Mouse (Mus musculus) megakaryocyte, adult 5-6 weeks (primary cell): Measurements from ENCODE around the gene Rab12. TPM values are rescaled to one million over a fixed set of nuclear protein-coding genes. Genes with fewer than 3 reads are reported as not detected.

Experiments
- ATAC-seq: 2 replicates; pipeline ENCODE4 v1.8.0; 2016; ENCODE audit warnings: mild to moderate bottlenecking, inconsistent platforms; ENCODE audit not compliant: poor library complexity, severe bottlenecking
- total RNA-seq, 2 experiments: library from RNA; stranded (forward) in 1 of 2; stranded (reverse) in 1 of 2; fragments of 153-499, 151-499 nt in 1 of 2; fragments of 221-1000, 200-1000 nt in 1 of 2; gene quantifications; 2 replicates each; pipeline versions ENCODE4 v1.2.3 to v1.2.4; 2015 to 2017

Rab12 gene
- total RNA-seq, 2 experiments from 2014 or later: 22.5 to 36.5 TPM

DNA sequence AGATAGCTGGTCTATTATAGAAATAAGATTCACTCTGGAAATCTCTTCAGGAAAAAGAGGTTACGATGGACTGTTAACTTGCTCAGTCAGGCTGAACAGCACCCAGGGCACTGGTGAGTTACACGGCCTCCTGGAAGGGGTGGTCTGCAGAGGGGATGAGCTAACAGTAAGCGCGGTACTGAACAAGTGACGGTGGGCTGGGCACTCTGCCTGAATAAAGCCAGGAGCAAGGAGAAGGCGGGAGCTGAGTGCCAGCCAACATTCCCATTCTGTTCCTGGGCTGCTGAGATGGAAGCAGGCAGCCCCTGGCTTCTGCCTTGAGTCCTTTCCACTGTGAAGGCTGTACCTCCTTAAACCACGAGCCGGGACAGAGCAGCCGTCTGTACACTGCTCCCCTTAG is 16.1 kb downstream of the Rab12 start:
- ATAC-seq: no peak

DNA sequence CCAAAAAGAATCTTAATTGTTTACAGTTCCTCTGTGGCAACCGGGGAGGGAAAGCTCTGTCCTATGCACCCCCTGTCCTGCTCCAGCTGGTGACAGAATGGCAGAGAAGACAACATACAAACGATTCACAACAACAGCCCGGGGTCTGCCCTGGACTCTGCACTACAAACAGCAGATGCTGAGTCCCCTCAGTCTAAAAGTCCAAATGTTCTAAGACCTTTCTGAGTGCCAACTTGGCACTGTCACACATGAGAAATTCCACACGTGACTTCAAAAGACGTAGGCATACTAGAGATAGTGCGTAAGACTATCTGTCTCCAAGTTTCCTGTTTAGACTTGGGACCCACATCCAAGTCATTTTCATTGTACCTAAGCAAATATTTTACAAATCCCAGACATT is 16.7 kb downstream of the Rab12 start:
- no peak for ATAC-seq

DNA sequence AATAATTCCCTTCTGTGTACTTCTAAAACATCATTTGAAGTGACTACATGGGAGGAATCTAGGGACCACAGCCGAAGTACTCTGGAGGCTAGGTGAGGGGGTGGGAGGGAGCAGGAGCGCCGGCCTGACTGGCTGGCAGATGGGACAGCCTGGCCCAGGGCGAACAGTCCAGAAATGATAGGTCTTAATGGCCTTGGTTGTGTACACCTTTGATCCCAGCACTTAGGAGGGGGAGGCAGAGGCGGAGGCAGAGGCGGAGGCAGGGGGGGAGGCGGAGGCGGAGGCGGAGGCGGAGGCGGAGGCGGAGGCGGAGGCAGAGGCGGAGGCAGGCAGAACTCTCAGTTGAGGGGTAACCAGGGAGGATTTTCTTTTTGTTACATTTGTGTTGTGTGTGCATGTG is 20.9 kb downstream of the Rab12 start:
- no peak for ATAC-seq

DNA sequence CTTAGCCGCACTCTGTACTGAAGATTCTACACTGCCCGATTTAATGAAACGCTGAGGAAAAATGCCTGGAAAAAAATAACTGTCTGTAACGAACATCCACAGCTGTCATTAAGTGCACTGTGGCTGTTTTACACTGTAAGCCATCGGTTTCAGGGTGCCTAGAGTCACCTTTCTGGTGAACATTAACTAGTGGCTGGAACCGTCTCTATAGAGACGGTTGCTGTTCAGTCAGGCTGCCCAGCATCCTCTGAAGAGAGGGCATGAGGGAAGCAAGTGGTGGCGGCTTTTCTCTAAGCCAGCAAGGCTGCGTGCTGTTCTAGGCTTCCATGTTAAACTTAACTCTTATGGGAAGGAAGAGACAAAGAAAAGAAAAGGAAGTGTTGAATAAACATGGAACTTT is 22.9 kb downstream of the Rab12 start:
- ATAC-seq: no peak

DNA sequence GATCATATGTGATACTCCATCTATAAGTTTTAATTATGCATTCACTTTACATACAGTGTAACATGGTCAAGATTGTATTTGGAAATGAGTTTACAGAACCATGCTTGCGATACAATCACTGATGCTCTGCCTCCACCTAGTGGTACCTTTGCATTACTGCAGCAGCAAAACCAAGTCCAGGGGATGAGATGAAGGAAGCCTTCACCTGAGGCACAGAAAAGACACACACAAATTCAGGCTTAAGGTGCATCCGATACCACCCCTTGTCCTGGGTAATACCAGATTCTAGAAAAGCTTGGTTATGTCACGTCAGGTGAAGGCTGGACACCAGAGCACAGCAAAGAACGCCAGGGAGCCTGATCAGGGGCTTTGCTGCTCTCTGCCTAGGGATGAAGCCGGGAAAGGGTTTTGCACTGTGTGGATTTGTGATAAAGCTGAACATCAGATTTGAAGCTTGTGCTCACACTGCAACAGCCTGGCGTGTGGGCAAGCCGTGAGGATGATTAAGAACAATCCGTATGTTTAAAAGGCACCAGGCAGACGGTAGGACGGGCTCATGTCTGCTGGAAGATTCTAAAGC is 29.4 kb downstream of the Rab12 start:
- ATAC-seq: peak; percentile 73

DNA sequence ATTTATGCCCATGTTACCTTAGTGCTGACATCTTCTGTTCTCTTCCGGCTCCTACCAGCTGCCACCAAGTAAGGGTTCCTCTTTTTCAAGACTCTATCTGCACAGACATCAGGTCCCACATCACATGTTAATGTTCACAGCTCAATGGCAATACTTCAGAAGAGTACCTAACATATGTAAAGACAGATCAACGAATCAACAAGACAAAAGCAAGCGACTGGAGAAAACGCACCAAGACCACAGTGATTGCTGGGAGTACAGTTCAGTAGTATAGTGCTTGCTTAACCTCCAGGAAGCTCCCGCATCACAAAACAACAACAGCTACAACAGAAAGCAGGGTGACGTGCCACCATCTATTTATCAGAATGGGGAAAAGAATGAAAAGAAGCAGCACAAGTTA is 33.0 kb downstream of the Rab12 start:
- no peak for ATAC-seq

DNA sequence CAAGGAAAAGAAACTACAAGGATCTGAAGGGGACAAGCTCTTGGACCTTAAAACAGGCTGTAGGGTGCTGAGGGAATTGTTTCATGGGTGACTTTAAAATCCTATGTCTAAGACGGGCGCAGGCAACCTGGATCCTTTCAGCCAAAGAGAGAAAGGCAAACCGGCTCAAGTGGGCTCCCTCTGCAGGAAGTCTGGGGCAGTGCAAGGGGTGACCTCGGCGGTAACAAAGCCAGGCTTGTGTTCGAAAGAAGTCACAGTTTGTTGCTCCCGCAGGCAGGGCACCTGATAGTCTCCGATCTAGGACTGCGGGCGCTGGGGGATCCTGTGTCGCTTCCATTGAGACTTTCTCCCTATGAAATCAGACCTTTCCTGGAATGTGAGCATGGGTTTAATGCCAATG is 33.8 kb downstream of the Rab12 start:
- ATAC-seq: peak; percentile 67; the same call in 1 of the 2 replicates

DNA sequence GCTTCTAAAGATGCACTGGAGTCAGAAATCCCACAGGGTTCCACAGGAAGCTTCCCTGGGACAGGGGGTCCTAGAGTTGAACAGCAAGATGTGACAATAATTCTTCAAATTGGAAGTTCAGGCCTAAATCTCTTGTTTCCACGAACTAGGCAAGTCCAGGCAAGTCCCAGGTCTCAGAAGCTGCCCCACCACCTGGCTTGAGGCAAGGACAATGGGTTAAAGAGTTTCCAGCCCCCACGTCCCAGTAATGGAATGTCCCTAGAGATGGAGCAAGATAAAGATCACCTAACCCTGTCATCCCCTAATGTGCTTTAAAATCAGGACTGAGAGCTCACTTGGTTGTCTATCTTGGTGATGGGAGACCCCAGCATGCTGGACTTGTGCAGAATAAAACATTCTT is 34.6 kb downstream of the Rab12 start:
- ATAC-seq: no peak

DNA sequence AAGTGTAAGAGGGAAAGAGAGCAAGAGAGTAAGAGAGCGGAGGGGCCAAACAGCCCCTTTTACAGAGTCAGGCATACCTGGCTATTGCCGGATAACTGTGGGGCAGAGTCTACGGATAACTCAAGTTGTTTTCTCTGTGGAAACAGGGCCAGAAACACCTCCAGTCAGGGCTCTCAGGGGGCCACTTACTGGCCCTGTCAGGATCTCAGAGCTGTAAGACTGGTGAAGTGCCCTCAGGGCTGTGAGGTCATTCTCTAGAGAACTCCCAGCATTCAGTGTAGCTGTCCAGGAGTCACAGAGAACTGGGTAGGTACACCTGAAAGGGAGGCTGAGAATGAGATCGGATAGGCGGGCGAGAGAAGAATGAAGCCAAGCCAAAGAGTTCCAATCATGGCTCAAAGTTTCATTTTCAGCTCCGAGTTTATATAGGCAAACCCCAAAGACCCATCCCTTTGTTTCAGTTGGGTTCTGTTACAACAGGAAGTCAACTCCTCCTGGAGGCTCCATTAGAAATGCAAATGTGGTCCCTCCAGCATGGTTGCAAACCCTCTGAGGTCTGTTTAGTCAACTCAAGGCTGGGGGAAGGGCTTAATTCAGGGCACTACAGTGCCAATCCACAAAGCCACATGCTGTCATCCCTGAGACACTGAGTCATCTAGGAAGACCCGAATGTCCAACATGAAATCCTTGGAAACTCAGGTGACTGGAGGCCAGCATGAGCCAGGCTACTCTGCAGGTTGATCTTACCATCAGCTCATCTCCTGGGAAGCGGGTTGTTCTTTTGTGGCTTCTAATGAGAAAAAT is 35.7 kb downstream of the Rab12 start:
- no peak for ATAC-seq

DNA sequence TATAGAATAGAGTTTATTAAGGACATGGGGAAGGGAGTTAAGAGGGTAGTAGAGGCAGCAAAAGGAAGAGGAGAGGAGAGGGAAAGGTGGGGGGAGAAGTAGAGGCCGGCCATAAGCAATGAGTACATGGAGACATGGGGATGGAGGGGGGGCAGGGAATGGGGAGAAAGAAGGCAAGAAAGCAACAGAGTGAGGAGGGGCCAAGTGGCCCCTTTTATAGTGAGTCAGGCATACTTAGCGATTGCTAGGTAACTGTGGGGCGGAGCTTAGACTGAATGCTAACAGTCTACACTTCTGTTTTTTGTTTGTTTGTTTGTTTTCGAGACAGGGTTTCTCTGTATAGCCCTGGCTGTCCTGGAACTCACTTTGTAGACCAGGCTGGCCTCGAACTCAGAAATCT is 38.2 kb downstream of the Rab12 start:
- ATAC-seq: no peak

DNA sequence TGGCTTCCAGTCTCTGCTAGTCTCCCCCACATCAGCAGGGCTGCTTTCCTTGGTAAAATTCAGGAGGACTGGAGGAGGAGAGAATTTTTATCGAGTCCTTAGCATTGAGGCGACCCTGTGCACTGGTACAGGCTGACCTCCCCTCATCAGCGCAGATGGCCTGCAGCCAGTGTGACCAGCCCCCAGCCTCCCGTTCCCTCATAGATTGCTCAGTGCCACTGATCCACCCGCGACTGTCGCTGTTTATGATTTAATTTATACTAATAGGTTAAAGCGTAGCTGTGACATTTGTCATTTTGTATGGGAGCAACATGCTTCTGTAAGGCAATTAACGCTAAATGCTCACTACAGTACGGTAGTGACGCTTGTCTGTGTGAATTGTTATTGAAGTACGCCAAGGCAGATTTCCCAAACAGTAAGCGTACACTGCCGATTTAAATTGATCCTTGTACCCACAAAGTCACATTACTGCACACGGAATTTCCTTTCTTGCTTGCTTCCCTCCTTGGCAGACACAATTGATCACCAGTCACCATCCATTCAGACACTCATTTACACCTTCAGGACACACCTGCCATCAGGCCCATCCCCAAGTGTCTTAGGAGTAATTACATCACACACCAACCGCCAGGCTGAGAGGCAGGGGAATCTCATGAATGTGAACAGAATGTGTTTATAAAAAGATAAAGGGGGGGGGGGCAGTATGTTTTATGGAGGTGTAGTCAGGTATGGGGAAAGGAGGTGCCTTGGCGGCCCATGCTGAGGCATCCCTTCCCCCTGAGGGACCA is 38.8 kb downstream of the Rab12 start:
- no peak for ATAC-seq

DNA sequence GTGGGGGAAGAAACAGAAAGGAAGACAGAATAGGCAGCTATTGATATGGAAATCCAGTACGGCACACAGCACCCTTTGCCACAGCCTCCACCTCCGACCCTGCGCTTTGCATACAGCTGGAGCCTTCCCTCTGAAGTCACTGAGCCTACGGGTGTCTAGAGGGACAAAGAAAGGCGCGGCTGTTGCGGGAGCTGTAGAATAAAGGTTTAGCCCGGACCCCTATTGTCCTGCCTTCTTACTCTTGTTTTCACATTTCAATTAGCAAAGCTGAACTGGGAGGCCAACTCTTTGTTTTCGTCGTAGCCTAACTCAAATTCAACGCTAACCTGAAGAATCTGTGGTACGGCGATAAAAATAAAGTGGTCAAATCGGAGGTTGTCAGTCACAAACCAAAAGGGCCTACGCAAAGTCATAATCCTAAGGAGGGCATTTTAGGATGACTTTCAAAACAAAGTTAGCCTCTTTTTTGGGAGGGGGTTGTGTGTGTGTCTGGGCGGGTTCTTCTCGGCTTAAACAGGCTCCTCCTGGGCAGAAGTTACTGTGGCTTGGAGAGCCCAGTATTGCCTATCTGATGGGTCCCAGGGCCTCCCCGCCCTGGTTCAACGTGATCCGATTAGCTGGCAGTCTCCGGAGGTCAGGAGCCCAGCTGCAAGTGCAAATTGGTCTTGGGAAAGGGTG is 39.6 kb downstream of the Rab12 start:
- ATAC-seq: no peak

DNA sequence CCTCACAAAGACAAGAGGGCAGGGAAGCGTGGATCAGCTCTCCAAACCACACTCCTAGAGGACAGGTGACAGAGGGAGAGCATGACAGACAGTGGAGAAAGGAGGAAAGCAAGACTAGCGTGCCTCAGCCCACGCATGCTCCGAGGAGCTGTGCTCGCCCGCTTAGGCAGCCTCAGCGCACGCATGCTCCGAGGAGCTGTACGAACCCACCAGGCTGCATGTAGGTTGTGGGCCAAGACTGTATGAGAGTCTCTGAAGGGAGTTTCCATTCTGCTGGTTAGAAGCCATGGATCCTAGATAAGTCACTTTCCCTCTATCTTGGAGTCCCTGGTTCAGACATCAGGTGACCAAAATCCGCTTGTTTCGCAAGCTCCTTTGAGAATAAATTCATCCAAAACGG is 40.2 kb downstream of the Rab12 start:
- ATAC-seq: no peak

DNA sequence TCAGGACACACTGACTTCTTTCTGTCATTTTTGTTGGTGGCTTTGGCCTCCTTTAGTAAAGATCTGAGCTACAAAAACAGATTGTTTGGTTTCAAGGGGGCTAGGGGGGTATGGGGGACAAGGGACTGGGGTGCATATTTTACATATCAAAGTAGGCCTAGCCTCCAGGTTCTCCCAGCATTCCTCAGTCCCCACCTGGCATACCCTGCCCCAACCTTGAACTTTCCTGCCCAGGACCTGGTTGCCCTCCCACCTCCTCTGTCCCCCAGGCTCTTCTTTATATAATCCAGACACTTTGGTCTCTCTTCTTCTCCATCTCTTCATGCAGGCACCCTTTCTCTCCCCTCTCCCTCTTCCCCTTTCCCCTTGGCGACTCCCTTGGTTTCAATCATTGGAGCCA is 46.3 kb downstream of the Rab12 start:
- no peak for ATAC-seq

DNA sequence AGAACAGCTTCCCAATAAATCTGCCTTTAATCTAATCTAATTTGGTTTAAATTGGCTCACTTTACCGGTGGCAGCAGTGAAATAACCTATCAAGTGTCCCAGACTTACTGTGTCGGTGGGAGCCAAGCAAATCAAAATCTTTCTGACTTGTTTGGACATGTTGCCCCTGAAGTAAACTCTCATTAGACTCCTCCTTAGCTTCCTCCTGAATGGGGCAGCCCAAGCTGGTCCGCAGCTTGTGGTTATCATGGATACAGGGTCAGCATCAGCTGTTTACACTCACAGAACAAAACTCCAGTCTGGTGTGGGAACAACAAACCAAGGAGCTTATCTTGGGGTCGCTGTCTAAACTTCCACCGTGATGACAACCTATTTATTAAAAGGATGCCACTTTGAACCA is 47.8 kb downstream of the Rab12 start:
- ATAC-seq: no peak

DNA sequence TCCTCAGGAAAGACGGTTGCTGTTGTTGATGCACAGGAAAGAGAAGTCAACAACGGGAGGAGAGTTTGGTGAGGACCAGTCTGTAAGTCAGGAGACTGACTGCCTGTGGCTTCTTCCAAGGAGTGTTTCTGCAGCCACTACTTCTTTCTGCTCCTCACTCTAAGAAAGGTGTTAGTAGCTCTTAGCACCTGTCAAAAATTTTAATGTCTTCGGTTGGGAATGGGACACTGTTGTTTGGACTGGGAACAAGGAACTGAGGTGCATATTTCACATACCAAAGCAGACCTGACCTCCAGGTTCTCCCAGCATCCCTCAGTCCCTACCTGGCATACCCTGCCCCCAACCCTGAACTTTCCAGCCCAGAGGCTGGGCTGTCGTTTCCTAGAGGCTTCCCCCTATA is 48.3 kb downstream of the Rab12 start:
- no peak for ATAC-seq

DNA sequence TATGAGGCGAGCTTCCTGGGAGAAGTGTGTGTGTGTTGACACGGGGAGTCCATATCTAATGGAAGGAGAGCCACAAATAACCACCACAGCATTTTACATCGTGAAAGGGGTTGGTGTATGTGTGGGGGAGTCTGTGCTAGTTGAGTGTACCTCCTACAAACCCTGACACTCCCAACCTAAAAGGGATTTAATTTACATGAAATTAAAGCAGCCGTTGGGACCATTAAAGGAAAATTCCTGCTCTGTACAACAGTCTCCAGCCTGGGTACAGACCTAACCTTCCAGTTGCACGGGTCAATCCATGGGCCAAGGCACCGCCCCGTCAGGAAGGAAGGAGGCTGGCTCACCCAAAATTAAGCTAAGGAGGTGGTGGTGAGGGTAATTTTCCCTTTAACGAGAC is 49.5 kb downstream of the Rab12 start:
- no peak for ATAC-seq

DNA sequence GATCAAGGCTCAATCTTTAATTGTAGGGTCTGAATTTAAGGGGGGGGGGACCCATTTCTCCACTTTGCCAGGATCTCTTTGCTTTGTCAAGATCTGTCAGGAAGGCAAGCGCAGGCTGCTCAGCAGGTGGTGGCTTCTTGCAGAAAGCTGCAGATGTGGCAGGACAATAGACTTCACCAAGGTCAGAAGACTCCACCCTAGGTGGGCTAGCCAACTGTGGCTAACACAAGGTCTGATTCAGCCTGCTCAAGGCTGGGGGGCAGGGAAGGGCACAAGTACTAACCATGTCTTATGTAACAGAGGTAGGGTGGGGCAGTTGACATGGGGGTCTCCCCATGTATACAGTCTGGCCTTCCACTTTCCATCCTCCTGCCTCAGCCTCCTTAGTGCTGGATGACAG is 62.3 kb downstream of the Rab12 start:
- no peak for ATAC-seq

DNA sequence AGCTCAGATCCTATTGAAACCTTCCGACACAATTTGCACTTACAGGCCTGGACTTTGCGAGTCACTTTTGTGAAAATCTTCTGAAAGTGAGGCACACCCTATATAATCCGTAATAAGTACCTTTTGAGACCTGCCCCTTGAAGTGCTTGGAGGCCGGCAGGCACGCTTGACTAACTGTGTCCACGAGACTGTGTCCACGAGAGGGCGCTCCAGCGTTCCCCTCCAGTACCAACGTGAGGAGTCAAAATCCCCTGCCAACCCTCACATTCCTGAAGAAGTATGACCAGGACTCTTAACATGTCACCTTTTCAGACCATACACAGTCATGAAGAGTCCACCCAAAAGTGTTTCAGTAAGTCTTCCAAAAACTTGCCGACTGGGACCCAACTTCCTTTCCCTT is 68.4 kb downstream of the Rab12 start:
- 0 out of 2 replicates have a peak, but pooled peaks have one; percentile 46 for ATAC-seq

DNA sequence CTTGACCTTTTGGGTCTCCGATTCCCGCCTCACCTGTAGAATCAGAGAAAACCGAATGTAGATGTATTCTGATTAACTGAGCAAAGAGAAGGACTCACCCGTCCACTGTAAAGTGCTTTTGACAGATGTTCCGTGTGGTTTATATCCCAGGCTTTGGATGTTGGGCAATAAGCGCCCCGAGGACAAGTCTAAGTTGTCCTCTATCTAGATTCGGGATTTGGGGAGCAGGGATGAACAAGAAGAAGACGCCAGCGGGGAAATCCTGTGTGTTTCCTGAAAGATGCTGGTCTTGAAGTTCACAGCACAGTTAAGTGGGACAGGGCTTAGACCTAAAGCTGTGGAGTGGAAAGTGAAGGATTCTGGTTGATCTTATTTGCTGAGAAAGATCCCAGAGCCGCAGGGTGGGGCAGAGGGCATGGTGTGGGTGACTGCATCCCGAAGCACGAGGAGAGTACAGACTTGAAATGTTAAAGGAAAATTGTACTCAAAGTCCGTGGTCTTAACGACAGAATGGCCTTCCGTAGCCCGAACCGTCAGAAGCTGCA is 68.9 kb downstream of the Rab12 start:
- no peak for ATAC-seq
